Mouse (Mus musculus): ENCODE data around the gene Ikzf3.

Gene Ikzf3

DNA sequence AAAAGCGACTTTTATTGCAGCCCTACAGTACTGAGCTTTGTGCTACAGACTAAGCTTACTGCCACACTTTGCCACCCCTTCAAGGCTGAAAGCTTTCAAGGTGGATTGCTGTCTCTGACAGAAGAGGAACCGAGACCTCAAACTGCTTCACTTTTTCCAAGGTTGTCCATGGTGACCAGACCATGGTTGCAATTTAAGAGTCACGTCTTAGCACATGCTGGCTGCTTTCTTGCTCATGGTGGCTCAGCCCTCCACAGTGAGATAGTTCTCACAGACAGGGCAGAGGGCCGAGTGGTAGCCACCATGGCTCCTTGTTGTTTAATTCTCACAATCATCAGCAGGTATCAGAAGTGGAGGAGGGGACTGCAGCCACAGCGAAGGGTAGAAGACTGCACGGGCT, 75.0 kb downstream of the Ikzf3 start:
- no peak for DNase-seq

DNA sequence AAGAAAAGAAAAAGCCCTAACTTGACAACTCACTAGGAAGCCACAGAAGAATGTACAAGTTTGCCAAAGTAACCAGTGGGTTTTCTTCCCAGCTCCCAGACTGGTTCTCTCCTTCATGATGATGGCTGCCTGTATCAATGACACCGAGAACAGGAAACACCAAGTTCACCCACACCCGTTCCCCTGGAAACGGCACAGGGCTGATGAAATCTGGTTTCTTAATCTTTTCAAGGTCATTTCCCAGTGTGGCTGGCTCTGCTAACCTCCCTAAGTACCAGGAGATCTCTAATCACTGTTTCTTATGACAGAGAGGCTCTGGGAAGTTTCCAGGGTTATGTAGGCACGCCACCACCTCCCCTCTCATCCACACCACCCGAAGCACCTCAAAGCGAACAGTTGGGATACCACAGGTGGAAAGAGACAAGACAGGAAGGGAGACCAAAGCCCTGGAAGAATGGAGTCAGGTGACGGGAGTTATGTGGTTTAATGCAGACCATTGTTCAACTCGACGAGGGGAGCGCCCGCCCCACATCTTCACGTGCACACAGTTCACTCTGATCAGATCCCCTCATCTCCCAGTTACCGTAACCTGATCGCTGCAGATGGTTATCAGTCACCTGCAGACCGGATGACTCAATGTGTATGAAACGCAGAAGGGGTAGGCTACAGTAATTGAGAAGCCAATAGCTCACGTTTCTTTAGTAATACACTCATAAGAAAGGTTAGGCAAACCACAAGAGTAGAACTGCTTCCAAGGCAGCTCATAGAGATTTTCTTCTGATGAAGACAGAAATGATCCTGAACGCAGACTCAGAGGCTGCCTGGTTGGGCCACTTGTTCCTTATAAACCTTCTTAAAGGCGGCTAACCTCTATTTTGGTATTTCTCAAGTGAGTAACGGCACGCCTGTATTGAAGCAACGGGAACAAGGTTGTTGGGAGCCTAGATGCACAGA, 75.8 kb downstream of the Ikzf3 start:
- no peak for DNase-seq

DNA sequence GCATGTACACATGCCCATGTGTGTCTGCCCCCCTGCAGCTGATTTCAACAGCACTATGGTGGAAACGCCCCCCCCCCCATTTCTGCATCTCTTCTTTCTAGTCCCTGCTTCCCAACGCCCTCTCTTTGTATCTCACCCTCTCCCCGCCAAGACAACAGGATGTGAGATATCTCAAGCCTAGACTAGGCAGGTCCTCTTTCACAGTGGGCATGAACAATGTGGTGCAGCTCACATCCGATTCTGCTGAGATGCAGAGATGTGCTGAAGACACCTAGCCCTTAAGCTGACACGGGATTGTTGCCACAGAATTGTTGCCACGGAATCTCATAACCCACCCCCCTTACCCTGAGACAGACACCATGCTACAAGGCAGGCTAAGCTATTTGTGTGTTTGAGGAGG, 81.3 kb downstream of the Ikzf3 start:
- DNase-seq, result no peak

DNA sequence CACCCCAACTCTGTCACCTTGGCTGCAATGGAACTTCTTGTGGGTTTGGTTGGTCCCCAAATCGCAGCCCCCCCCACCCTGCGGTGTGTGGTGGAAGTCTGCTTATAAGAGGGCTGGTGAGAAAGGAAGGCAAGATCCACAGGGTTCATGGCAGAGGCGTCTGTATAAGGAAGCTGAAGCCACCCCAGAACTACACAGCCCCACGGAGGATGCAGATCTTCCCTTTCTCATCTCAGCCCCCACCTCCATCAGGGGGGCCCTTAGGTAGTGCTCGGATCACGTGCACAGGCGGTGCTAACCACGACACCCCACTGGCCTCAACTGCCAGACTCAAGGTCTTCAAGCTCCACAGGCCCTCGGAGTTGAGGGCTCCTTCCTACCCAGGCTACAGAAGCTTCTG, 81.9 kb downstream of the Ikzf3 start:
- DNase-seq, result no peak

DNA sequence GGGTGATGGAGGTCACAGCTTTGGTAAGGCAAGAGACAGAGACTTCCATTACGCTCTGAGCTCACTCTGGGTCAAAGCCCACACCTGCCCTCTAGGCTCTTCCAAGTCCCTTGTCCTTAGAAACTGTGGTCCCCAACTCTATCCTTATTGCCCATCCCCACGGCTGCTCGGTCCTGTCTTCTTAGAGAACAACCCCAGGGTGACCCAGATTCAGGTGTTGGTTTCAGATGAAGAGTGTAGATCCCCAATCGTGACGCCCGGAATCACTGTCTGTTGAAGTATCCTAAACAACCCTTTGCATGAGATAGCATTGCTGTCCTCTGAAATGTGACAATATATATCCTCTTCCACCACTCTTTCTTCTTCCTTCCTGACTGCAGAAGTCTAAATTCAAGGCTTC, 83.6 kb downstream of the Ikzf3 start:
- no peak for DNase-seq

DNA sequence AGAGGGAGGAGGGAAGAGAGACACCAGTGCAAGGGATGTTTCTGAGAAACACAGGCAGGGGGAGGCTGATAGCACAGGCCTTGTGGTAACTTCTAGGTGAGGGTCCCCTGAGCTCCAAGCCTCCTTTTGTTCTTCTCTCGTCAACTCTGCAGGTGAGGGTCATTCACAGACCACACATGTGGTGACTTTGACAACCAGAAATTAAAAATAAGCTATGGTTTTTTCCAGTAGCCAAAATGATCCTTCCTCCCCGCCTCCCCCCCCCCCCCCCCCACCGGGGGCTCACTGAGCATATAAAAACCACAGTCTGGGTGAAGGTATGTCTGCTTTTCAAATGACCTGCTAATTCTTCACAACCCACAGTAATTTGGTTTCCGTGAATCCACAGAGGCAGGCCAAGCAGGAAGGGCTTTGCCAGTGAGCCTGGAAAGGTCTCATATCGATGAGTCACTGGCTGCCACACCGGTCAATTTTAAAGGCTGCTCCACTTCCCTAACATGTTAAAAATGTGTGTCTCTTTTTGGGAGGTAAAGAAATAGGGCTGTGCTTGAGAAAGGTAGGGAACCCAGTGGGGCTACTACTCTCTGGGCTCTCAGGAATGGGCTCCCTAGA, 84.6 kb downstream of the Ikzf3 start:
- no peak for DNase-seq

DNA sequence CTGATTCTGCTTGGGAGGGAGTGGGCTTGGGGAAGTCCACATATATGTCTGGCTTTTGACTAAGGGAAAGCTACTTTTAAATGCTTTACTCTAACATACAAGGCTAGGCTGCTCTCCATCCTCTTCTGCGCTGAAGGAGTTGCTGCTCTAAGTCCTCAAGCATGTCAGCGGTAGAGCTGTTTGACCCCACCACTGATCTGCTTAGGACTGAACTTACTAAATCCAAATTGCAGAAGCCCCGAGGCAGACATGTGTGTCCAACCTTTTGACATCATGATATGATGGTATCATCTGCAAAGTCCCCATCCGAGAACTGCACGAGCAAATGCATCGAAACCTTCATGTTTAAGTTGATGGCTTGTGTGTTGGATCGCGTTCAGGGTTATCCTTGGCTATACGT, 86.0 kb downstream of the Ikzf3 start:
- DNase-seq, result no peak

DNA sequence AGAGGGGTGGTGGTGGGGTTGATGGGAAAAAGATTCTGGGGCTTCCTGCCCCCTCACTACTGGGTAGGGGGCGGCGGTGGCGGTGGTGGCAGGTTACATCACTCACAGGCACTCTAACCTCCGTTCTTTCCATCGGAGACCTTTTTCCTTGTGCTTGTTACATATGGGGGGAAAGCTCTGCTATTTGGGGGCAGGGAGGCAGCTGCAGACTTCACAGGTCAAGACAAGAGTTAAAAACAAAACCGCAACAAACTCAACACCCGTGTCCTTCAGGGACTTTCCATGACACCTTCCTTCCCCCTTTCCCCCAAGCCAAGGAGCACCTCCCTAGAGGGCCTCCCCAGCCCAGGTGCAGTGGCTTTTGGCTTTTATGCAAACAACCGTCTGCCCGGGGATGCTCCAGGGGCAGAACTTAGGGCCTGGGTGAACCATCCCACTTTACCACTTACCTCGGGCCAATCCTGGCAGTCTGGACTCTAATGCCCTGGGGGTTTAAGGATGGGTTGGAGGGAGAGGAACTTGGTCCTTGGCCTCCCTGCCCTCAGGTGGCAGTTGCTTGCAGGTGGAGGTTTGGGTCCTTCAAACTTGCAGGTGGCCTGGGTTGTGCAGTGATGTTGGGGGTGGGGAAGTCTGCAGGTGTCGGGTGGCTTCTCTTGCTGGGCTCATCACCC, 86.6 kb downstream of the Ikzf3 start:
- DNase-seq, result no peak

DNA sequence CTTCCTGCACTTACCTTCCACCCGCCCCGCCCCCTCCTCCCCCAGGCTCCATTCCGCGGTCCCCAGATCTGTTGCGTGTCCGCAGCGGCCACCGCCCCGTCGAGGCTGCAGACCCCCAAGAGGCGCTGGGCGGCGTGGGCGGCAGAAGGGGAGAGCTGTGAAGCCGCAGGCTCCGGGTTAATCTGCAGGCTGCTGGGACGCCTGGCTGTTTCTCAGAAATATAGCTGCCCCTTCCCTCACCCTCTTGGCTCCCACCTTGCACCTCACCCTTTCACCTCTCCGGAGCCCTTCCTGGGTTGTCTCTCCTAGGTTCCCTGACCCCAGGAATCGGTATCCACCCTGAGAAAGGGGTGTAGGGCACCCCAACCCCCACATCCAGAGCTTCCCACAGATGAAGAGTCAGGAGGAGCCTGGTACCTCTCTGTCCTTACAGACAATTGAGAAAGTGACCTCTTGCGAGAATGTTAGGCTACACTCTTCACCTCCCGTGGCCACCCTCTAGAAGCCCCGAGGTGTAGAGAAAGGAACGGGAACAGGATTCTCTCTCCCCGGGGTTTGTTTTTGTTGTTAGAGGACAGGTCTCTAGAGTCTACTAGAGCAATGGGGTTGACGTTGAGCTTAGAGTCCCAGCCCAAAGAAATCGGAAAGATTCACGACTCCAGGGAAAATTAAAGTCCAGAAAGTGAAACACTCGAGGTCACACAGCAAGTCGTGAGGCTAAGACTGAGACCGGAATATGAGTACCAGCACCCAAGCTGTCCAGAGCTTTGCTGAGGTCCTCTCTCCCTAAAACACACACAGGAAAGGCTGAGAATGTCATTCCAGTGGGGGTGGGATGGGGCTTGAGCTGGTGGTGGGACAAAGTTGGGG, 87.5 kb downstream of the Ikzf3 start:
- no peak for DNase-seq

DNA sequence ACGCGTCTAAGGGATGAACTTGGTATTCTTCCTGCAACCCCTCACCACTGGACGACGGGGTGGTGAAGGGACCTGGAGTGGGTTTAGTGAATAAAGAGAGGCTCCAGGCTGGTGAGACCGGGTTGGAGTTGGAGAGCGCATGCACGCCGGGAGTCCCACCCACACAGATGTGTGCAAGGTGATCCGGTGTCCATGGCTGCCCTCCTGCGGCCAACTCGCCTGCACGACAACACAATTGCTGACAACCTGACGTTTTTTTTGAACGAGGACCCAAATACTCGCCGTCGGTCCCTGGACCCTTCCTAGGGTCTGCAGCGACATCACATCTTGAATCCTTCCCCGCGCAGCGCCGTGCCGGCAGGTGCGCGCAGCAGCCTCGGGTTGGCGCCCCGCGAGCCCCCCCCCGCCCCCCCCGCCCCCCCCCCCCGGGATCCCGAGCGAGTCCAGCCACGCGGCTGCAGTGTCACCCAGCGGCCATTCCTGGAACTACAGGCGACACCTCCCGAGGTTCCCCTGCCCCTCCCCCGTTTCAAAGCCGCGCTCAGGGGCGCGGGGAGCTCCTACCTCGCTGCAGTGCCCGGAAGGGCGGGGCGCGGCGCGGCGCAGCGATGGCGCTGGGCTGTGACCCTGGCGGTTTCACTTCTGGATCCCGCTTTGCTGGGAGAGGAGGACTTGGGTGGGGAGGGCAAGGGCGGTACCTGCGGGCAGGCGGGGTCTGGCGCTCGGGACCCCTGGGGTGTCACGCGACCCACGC, 88.3 kb downstream of the Ikzf3 start:
- peak; percentile 89 for DNase-seq

DNA sequence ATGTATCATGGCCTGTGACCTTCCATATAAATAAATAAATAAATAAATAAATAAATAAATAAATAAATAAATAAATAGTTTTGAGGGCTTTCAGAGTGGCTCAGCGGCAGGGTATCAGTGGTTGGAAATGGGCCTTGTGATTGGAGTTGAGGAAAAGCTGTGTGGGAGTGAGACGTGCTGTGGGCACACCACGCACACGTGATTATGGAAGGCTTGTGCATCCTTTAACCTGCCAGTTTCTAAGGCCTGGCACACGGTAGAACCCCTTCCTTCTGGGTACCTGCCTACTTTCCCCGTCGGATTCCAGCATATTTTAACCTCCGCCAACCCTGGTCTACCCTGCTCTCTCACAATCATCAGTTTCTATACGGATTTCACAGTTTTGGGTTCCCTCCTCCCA, 88.9 kb downstream of the Ikzf3 start:
- DNase-seq, result no peak

DNA sequence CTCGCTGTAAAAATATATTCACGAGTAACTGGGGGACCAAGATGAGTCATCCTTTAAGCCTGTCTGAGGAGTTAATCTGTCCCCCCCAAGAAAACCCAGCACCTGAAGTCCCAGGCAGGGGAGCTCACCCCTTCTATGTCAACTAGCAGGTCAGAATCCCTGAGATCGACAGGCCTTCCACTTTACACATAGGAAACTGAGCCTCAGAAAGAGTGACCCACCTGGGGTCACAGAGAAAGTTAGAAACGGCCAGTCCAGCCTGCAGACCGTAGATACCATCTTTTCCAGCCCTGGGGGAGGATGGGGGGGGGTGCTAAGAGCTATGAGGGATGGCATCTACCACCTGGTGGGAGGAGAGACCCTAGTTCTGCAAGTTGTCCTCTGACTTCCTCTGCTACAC, 89.3 kb downstream of the Ikzf3 start:
- no peak for DNase-seq

DNA sequence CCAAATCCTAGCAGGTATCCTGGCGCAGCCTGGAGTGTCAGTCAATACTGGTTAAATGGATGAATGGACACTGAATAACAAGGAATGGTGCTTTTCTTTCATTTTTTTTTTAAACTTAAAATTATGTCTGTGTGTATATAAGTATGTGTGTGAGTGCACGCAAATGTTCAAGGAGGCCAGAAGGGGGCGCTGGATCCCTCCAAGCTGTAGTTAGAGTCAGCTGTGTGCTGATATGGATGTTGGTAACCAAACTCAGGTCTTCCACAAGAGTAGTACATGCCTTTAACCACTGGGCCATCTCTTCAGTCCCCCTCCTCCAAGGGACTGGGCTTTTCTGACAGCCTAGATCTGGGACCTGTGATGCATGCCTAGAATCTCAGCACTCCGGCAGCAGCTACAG, 90.3 kb downstream of the Ikzf3 start:
- no peak for DNase-seq

DNA sequence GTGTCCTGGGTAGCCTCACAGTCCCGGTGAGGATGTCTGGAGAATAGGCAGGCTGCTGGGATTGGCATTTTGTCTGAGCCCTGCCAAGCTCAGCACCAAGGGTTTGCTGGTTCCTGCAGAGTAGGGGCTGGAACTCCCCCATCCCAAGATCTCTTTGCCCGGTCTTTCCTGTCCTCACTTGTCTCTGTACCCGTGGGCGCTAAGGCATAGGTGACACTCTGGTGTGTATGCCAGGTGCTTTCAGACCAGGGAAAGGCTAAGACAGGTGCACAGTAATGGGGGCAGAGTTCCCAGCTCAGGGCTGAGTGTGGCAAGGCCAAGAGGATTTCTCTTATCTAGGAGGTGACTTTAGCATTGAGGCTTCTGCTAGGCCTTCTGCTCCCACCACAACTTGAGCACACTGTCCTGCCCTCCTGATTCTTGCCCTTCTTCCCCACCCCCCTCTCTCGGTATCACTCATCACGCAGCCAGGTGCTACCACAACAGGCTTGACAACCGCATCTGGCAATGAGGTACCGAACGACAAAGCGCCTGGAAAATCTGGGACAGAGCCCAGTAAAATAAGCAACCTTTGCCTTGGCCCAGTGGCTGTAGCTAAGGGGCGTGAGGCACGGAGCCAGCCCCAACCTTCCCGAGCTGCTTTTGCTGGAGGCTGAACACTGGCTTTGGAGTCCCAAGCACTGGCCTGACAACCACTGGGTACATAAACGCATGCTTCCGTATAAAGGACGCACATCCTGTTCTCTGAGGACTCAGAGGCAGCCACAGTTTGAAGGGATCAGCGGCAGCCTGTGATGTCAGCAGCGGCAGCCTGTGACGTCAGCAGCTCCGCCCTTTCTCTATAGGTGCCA, 95.7 kb downstream of the Ikzf3 start:
- peak; percentile 71 for DNase-seq

DNA sequence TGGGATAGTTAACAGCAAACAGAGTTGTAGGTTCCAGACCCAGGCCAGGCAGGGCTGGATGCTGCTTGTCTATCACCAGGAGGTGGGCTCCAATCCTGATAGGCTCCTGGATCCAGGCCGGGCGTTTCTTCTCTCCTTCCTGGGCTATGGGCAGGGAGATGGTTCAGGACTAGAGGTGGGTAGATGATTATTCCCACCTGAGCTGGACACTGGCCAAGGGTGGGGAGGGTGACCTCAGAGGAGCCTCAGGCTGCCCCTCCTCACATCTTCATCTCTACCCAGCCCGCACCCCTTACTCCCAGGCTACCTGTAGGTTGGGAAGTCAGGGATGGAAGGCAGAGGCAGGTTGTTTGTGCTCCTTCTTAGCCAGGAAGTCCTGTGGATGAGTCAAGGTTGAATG, 96.4 kb downstream of the Ikzf3 start:
- DNase-seq, result peak; percentile 37

DNA sequence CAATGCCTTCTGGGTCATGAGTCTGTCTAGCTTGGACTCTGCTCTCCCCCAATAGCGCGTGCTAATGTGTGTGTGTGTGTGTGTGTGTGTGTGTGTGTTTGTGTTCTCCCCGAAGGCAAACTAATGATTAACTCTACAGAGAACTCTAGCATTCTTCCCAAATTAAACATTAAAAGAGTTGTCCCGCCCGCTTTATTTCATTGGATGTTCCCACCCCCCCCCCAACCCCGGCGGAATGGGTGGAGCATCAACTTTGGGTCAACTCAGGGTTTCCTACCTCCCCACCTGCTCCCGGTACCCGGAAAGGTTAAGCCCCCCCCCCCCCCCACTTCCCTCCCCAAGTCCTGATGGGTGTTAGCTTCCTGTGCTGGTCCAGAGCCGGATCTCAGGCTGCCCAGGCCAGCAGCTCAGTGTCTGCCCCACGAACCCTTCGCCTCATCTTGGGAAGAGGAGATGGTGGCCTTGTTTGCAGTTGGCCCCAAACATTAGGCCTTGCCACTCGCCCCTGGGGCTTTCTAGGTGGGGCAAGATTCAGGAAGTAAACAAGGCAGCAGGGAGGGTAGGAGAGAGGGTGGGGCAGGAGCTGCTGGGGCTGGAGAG, 97.5 kb downstream of the Ikzf3 start:
- DNase-seq, result peak; percentile 80

DNA sequence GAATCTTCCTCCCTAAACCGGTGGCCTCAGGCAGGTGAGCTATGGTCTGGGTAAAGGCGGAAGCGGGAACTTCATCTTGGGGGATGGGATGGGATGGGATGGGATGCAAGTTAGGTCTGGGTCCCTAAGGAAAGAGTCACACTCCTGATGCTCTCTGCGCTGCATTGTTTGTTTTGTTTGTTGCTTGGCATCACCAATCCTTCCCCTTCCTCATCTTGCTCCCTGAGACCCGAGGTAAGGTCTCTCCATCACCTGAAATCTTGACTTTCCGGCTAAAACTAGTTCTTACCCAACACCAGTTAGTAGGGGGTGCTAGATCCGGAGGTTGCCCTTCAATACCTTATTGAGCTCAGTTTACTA, 98.4 kb downstream of the Ikzf3 start:
- no peak for DNase-seq

DNA sequence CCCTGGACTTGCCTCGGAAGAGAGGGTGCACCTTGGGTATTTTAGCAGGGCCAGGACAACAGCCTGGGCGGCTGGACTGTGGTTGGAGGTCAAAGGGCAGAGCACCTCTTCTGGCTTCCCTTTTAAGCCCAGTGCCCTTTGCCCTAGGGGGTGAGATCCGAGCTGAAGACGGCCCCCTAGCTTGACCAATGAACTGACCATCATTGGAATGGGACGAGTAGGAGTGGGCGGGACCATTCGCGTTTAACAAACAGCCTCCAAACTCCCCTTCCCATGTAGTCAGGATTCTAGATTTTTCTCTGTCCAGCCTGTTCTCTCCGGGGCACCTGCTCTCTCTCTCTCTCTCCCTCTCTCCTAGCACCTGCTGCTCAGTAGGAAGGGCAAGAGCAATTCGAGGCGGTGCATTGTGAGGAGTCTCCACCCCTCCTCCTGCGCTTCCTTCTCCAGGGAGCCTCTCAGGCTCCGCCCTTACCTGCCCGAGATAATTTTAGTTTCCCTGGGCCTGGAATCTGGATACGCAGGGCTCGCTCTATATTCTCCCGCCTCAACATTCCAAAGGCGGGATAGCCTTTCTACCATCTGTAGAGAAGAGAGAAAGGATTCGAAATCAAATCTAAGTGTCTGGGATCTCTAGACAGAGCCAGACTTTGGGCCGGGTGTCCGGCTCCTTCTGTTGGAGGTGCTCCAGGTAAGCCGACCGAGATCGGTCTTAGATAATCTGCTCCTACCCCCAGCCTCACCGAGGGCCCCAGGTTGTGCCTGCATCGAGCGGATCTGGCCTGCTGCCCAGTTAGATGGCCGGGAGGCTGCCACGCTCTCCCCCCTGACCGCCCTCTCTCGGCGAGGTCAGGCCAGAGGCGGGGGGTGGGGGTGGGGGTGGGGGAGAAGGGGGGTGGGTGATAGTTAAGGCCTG, 99.0 kb downstream of the Ikzf3 start:
- DNase-seq, result peak; percentile 85

DNA sequence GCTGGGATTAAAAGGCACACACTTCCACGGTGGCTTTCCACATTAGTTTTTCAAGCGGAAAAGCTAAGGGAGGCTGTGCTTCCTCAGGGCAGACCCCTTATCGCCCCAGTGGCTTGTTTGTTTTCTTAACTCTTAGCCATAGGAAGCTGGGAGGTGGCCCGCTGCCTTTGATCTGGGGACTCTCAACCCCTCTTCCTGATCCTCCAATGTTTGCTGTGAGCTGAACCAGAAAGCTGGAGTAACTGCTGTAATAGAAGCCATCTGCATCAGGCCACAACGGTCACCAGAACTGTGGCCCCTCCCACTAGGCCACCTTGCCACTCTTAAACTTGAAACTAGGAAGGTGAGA, 99.6 kb downstream of the Ikzf3 start, which contains the start of gene Grb7:
Gene Grb7 (plus strand): TSS at position 182 of the 349 bp plus-strand sequence.
- DNase-seq, result no peak

DNA sequence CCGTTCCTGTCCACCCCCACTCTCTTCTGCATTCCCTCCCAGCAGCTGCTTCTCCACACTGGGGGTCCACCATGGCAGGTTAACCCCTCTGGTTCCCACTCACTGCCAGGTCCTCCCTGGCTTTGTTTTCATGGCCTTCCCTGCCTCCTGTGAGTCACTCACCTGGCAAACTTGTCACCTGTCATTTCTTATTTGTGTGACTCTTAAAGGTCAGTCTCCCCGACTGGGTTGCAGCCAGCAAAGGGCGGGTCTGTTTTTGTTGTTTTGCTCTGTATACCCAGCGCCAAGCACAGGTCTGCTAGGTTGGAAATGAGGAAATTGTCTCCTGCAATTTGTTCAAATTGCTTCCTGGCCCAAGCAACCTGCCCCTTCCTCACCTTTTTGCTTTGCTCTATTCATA, 100.2 kb downstream of the Ikzf3 start:
- peak; percentile 82 for DNase-seq

All from kidney, adult 18-20 months (tissue).